Mouse (Mus musculus): ENCODE data around the gene Hist1h2aa. TPM values are rescaled to one million over a fixed set of nuclear protein-coding genes. Genes with fewer than 3 reads are reported as not detected.

The Hist1h2aa gene
- not detected in 2 replicates for polyA plus RNA-seq (2012; rRNA removed)

DNA sequence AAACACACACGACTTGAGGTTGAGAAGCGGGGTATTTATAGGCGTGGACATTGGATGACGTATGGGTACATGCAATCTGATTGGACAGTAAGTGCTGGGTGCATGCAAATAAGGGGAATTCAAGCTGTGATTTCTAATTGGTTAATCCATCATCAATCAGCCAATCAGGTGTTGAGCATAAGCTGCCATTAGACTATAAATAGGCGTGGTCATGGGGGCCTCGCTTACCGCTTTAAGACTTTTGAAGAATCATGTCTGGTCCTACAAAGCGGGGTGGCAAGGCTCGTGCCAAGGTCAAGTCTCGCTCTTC lies at the start of gene Hist1h2aa:
TSS of gene Hist1h2aa (plus strand) at position 252 of the 310 bp plus-strand sequence.
- DNase-seq (ENCODE audit: extremely low spot score in 1 of 2, low spot score in 1 of 2), result no peak

- DNase-seq (ENCODE audit: extremely low spot score in 1 of 2, low spot score in 1 of 2), result peak in 1 of 2 experiments; percentile 20
These were observed 48.7 kb upstream of the Hist1h2aa start for GRCm38 (mm10) chr13:23885540-23885939.

- DNase-seq (ENCODE audit: extremely low spot score in 1 of 2, low spot score in 1 of 2), result no peak
These were observed 47.1 kb upstream of the Hist1h2aa start for GRCm38 (mm10) chr13:23887026-23887725.

DNA sequence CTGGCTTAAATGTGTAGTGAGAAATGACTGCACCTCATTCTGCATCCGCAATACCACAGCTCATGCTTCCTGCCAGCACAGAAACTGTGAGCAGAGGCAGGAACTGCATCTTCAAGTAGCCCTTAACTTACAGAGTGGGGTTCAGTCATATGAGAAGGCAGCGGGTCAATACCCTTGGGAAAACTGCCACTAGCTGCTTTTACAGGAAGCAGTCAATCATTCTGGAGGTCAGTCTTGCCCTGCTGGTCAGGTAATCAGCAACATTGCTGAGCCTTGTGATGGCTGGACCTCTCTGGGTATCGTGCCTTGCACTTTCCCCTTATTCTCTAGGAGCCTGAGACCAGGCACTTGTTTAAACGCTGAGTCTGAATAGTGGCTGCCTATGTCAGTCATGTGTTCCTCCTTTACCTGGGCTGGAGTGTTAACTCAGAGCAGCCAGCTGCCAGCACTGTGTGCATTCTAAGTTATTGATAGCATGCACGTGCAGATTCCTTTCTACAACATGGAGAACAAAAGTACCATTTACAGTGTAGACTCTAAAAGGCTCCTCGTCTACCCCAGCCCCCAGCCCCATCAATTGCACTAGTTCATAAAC lies 45.2 kb upstream of the Hist1h2aa start:
- no peak for DNase-seq (ENCODE audit: extremely low spot score in 1 of 2, low spot score in 1 of 2)

DNA sequence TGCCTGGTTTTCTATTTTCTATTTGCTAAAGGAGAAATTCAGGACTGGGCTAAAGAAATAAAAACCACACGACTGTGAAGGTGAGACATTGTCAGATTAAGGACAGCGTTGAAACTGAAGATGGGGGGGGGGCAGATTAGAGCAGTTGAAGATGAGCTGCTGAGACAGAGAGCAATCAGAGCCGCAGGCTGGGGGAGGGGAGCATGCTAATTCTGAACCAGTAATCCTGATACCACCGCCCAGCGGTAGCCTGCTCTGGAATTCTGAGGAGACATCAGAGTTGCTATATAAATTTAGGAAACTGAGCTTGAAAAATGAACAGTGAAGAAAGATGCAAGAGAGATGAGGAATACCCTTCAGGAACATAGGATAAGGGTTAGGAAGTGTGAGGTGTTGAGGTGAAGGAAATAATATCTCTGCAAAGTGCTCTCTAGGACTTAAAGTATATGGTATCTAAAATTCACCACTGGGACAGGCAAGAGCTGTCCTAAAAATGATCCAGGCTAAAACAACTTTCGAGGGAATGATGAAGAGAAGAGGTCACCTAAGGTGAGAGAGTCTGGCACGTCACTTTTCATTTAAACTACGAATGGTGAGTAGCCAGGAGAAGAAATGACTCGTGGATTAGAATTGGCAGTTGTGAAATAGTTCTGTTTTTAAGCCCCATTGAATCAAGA lies 41.5 kb upstream of the Hist1h2aa start:
- no peak for DNase-seq (ENCODE audit: extremely low spot score in 1 of 2, low spot score in 1 of 2)

DNA sequence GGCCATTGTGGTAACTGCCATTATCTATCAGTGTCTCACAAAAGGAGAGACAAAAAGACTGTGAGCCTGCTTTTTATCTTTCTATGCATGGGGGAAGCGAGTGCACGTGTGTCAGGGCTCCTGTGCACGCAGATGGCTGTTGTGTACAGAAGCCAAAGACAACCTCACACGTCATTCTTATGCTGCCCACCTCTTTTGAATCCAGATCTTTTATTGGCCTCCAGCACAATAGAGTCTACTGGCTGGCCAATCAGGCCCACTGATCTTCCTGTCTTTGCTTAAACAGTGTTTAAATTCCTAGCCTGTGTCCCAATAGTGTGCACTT lies 41.0 kb upstream of the Hist1h2aa start:
- no peak for DNase-seq (ENCODE audit: extremely low spot score in 1 of 2, low spot score in 1 of 2)

- no peak for DNase-seq (ENCODE audit: extremely low spot score in 1 of 2, low spot score in 1 of 2)
These were observed 36.0 kb upstream of the Hist1h2aa start for GRCm38 (mm10) chr13:23898242-23898641.

DNA sequence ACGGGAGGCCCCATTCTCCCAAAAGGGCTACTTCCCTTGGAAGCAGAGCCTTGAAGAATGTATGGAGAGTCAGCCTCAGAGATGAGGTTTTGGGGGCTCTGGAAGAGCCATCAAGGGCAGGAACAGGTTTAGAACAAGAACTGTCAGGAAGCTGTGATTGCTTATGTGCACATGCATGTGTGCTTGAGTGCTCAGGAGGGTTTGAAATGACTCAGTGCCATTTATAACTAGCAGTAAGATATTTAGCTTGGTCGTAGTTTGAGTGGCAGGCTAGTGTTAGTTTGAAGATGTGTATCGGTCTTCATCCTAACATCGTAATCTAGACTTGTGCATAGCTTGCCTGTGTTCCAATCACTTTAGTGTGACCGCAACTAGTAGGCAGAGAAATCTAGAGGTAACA lies 27.4 kb upstream of the Hist1h2aa start:
- no peak for DNase-seq (ENCODE audit: extremely low spot score in 1 of 2, low spot score in 1 of 2)

DNA sequence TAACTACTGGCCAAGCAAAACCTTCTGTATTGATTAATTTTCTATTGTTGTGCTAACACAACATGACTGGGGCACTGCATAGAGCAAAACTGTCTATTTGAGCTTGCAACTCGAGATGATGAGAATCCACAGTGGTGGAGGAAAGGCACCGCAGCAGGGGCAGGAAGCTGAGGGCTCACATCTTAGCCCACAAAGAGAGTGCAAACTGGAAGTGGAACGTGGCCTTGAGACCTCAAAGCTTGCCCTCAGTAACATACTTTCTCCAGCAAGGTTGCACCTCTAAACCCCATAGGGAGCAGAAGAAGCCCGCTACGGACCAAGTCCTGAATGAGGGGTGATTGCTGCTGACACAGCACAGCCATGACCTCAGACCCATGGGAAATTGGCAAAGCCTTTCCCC lies 24.1 kb upstream of the Hist1h2aa start:
- DNase-seq (ENCODE audit: extremely low spot score in 1 of 2, low spot score in 1 of 2), result no peak

DNA sequence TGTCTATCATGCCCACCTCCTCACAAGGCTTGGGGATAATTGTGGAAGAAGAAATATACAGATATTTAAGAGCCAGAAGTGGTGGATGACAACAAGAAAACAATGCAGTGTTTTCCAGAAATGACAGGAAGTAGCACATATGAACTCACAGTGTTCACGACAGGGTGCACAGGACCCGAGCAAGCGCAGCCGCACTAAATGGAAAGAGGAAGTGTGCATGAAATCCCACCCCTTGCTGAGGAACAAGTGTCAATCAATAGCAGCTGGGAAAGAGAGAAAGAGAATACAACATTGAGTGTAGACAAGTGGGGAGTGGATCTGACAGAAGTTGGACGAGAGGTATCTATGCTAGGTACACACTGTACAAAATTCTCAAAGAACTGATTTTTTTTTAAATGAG lies 22.9 kb upstream of the Hist1h2aa start:
- no peak for DNase-seq (ENCODE audit: extremely low spot score in 1 of 2, low spot score in 1 of 2)

DNA sequence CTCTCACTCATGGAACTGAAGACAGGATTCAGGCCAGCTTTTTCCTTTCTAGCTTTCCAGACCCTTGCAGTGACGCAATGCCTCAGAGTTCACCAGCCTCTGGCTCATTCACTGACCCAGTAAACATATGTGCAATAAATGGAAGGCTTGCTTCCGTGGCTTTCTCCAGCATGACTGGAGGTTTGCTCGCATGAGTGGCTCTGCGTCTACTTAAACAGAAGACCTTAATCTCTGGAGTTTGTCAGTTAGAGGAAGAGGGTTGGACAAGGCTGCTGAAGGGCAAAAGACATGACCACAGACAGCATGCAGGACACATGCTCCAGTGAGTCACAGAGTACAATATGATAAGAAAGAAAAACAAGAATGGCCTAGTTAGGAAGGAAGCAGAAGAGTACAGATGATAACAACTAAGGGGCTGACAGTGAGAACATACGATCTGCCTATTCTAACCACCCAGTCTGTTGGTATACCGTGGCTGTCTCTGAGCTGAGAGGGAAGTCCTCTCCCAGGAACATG lies 20.4 kb upstream of the Hist1h2aa start:
- no peak for DNase-seq (ENCODE audit: extremely low spot score in 1 of 2, low spot score in 1 of 2)

- no peak for DNase-seq (ENCODE audit: extremely low spot score in 1 of 2, low spot score in 1 of 2)
These were observed 19.7 kb upstream of the Hist1h2aa start, which contains the start of gene Slc17a4 for GRCm38 (mm10) chr13:23914376-23915167. Slc17a4 (minus strand) TSS chr13:23915009.

DNA sequence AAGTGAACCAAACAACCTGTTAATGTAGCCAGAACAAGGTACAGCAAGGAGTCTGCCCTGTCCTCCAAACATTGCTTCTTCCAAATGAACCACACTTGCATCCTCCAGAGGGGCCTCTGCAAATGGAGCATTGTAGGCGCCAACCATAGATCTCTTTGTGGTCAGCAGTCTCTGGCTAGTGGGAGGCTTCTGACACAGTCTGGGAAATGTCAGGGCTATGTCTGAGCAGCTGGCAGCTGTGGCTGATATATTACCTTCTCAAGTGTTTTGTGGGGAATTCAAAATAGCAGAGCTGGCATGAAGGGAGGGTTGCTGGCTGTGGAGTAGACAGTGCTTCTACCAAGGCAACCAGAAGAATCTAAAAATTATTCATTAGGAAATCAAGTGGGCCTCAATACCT lies 18.1 kb upstream of the Hist1h2aa start:
- DNase-seq (ENCODE audit: extremely low spot score in 1 of 2, low spot score in 1 of 2), result no peak

DNA sequence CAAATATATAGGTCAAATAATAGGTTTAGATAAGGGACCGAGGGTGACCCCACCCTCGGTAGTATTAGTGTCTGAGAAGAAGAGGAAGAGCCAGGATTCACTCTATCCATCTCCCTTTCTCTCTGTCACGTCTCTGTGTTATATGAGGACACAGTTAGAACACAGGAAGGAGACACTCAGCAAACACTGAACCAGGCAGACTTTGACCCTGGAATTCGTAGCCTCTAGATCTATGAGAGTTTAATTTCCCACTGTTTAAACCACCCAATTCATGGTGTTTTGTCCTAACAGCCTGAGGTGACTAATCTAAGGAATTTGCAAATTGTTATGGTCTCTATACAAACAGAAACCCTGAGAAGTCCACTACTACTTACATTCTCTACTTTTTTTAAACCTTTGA lies 16.6 kb upstream of the Hist1h2aa start:
- no peak for DNase-seq (ENCODE audit: extremely low spot score in 1 of 2, low spot score in 1 of 2)

- DNase-seq (ENCODE audit: extremely low spot score in 1 of 2, low spot score in 1 of 2), result no peak
These were observed 8.5 kb upstream of the Hist1h2aa start for GRCm38 (mm10) chr13:23925792-23926191.

DNA sequence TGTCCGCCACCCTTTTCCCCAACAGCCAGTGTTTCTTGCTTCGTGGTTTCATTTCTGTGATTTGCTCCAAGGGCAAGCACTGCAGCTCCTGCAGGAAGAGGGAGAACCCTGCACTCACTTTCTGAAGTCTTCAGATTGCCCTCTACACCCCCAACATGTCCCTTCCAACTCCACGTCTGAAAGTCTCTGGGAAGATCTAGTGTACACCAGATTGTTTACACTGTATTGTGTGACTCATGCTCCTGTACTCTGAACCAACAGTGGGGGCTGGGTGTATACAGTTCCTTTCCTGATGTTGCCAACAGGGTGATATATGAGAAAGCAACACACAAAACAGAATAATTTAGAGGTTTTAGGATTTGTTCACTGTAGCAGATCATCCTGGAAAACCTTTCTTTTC lies 5.6 kb upstream of the Hist1h2aa start:
- no peak for DNase-seq (ENCODE audit: extremely low spot score in 1 of 2, low spot score in 1 of 2)

DNA sequence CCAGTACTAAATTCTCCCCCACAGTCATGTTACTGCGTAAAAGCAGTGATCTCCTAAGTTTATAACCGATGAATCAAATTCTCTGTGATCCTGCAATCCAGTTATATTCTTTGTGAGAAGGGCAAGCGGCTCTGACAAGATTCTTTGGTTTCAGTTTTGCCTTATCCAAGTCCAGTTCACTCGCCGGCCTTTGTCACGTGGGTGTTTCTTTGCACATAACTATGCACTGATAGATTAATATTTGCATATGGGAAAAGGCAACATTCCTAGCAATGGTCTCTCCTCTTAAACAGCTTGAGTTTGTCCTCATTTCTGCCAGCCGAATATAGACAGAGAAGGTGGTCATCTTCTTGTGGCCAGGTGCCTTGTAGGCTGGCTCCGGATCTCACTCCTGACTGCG lies 3.8 kb upstream of the Hist1h2aa start:
- no peak for DNase-seq (ENCODE audit: extremely low spot score in 1 of 2, low spot score in 1 of 2)

- no peak for DNase-seq (ENCODE audit: extremely low spot score in 1 of 2, low spot score in 1 of 2)
These were observed 3.4 kb upstream of the Hist1h2aa start for GRCm38 (mm10) chr13:23930904-23931303.

- DNase-seq (ENCODE audit: extremely low spot score in 1 of 2, low spot score in 1 of 2), result no peak
These were observed 646 bp upstream of the Hist1h2aa start, which contains the start of gene Hist1h2ba for GRCm38 (mm10) chr13:23933421-23934210. Hist1h2ba (minus strand) TSS chr13:23934156.

- peak in 1 of 2 experiments; percentile 53 for DNase-seq (ENCODE audit: extremely low spot score in 1 of 2, low spot score in 1 of 2)
These were observed 4.4 kb downstream of the Hist1h2aa start for GRCm38 (mm10) chr13:23938699-23939098.
